17 mouse cellular contexts compared by ENCODE assay signal in the genomic region with DNA sequence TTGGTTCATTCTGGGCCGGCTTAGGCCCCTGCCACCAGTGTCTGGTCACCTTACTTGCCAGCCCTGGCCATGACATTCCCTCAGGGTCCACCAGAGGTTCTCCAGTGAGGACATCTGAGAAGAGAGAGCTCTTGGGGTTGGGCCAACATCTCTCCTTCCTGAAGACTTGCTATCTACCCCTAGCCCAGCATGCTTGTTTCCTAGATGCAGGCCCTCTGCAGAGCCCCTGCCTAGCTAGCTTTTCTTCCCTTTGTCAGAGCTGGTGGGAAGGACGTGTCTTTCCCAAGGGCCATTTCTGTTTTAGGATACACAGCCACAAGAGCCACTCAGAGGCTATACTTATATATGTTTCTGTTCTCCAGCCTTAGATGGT. TPM values are rescaled to one million over a fixed set of nuclear protein-coding genes. Genes with fewer than 3 reads are reported as not detected.
DNase-seq lines count a peak whose midpoint lies in the region; ATAC-seq and TF ChIP-seq lines count a peak whose summit lies in the region.
"Had no signal": no experiment of that assay in that cellular context is flagged by ENCODE, and none has a peak within 500 bp of the region (broad histone marks: within the 10 kb centered on the region; RNA-seq: fewer than 3 reads in every experiment).

No protein-coding gene starts in this region.

- H3K4me3 ChIP-seq in kidney, adult 2 months (ENCODE audit: insufficient read depth, low read depth, low read length) = no peak overlapping the region
- no peak overlapping the region for H3K4me3 ChIP-seq in midbrain, embryonic 12.5 days
- H3K4me3 ChIP-seq in midbrain, embryonic 16.5 days (ENCODE audit: low read depth, low read length) = no peak overlapping the region
- H3K4me3 ChIP-seq: gastrocnemius, adult 2 months; heart, adult 2 months; intestine, embryonic 15.5 days; left cerebral cortex, adult 2 months; limb, embryonic 13.5 days; liver, embryonic 15.5 days; stomach, embryonic 15.5 days had no signal

- no peak for TF ChIP-seq CTCF in kidney, adult 2 months (conservative IDR thresholded peaks at IDR 0.05; ENCODE audit: insufficient read depth, insufficient read length, low read depth, low read length)

- peak overlapping the region; percentile 18; the same call in 1 of the 2 replicates for H3K27ac ChIP-seq in kidney, adult 2 months (ENCODE audit: insufficient read depth, low read depth, low read length)
- 0 out of 2 replicates have a peak overlapping the region, but pooled peaks have one; percentile 26 for H3K27ac ChIP-seq in midbrain, embryonic 12.5 days (replicated peaks)
- H3K27ac ChIP-seq in midbrain, embryonic 16.5 days (ENCODE audit: low read length) = no peak overlapping the region
- H3K27ac ChIP-seq: gastrocnemius, adult 2 months; heart, adult 2 months; intestine, embryonic 15.5 days; left cerebral cortex, adult 2 months; limb, embryonic 13.5 days; liver, embryonic 15.5 days; macrophage; stomach, embryonic 15.5 days had no signal

- no peaks in the 10 kb centered on the region for H3K9me3 ChIP-seq in midbrain, embryonic 12.5 days
- no peaks in the 10 kb centered on the region for H3K9me3 ChIP-seq in midbrain, embryonic 16.5 days (replicated peaks; ENCODE audit: control insufficient read depth, low read length, poor library complexity, severe bottlenecking)
- H3K9me3 ChIP-seq: intestine, embryonic 15.5 days; limb, embryonic 13.5 days; liver, embryonic 15.5 days; stomach, embryonic 15.5 days had no signal

- DNase-seq in cerebellum, adult 11-12 months = peak; percentile 63
- no peak for DNase-seq in cerebellum, postnatal 4 days (ENCODE audit: low spot score in 2 of 2)
- no peak for DNase-seq in kidney, adult 2 months
- no peak for DNase-seq in kidney, postnatal 25 days
- peak; percentile 65 for DNase-seq in retina, postnatal 1 day
- no peak for DNase-seq in left cerebral cortex, adult 8-10 months (ENCODE audit: low spot score in 2 of 2)
- DNase-seq: gastrocnemius, adult 2 months; right cerebral cortex, adult 18-20 months had no signal

- H3K4me1 ChIP-seq in kidney, adult 2 months (ENCODE audit: control insufficient read depth, insufficient read depth, low read length) = peaks cover 10% of the 10 kb centered on the region
- H3K4me1 ChIP-seq in midbrain, embryonic 12.5 days = peaks cover 38% of the 10 kb centered on the region
- peaks cover 18% of the 10 kb centered on the region for H3K4me1 ChIP-seq in midbrain, embryonic 16.5 days (ENCODE audit: control insufficient read depth, insufficient read depth, low read length)

- ATAC-seq in midbrain, embryonic 12.5 days (ENCODE audit: low FRiP score, low read depth) = no peak
- ATAC-seq in midbrain, embryonic 16.5 days = no peak
- ATAC-seq: intestine, embryonic 15.5 days had no signal

- H3K9ac ChIP-seq in midbrain, embryonic 12.5 days (replicated peaks) = no peak overlapping the region
- no peak overlapping the region for H3K9ac ChIP-seq in midbrain, embryonic 16.5 days (ENCODE audit: low read depth, low read length)
- H3K9ac ChIP-seq: intestine, embryonic 15.5 days; limb, embryonic 13.5 days; liver, embryonic 15.5 days; stomach, embryonic 15.5 days had no signal

- no peaks in the 10 kb centered on the region for H3K36me3 ChIP-seq in kidney, adult 2 months (ENCODE audit: control insufficient read depth, insufficient read depth, low read length)
- H3K36me3 ChIP-seq in midbrain, embryonic 12.5 days = peaks cover 23% of the 10 kb centered on the region
- peaks cover 5% of the 10 kb centered on the region; the same call in 1 of the 2 replicates for H3K36me3 ChIP-seq in midbrain, embryonic 16.5 days (ENCODE audit: control insufficient read depth, insufficient read depth, low read length)

- 59% methylated on average over 2 of the region's 2 CpGs for WGBS in kidney, adult 2 months
- WGBS in midbrain, embryonic 12.5 days = 51% methylated on average over 2 of the region's 2 CpGs
- WGBS in midbrain, embryonic 16.5 days = 55% methylated on average over 2 of the region's 2 CpGs

- no peak for TF ChIP-seq POLR2A in kidney, adult 2 months (IDR thresholded peaks at IDR 0.05; ENCODE audit: low read depth, low read length)

- no peak overlapping the region for H3K4me2 ChIP-seq in midbrain, embryonic 12.5 days (replicated peaks)
- H3K4me2 ChIP-seq in midbrain, embryonic 16.5 days (ENCODE audit: low read length) = no peak overlapping the region
- H3K4me2 ChIP-seq: intestine, embryonic 15.5 days; limb, embryonic 13.5 days; liver, embryonic 15.5 days; stomach, embryonic 15.5 days had no signal

- no peaks in the 10 kb centered on the region for H3K27me3 ChIP-seq in kidney, adult 2 months (replicated peaks; ENCODE audit: control insufficient read depth, insufficient read depth, low read length)
- peaks cover 30% of the 10 kb centered on the region for H3K27me3 ChIP-seq in midbrain, embryonic 12.5 days
- H3K27me3 ChIP-seq in midbrain, embryonic 16.5 days (ENCODE audit: control insufficient read depth, insufficient read depth, low read depth, low read length) = no peaks in the 10 kb centered on the region

RNA-seq across cellular contexts. Expression of a gene that starts 3.5 kb away (rescaled TPM):
- polyA plus RNA-seq in kidney, adult 2 months (2012; rRNA removed) = 213 and 248 TPM in 2 replicates
- polyA plus RNA-seq in midbrain, embryonic 12.5 days (2016; fragmentation: Nextera tagmentation; extraction: Ambion mirVana) = 11.6 and 12.1 TPM in 2 replicates
- 83.0 and 105 TPM in 2 replicates for polyA plus RNA-seq in midbrain, embryonic 16.5 days (2015; fragmentation: Nextera tagmentation; extraction: Ambion mirVana)
- total RNA-seq in left cerebral cortex, adult 8-10 months (2022) = 100 to 1,000 TPM; 338 to 399 (median 364) TPM

Comparison
In these comparisons a context has a peak if more than half of its experiments do, and no peak if none do; other contexts are left out.
1. DNase-seq: peak in cerebellum, adult 11-12 months (single experiment) and retina, postnatal 1 day (single experiment); none in cerebellum, postnatal 4 days (0 of 2), kidney, adult 2 months (single experiment), kidney, postnatal 25 days (0 of 2) and left cerebral cortex, adult 8-10 months (0 of 2).